Mouse (Mus musculus) kidney, postnatal 36 days (tissue): ENCODE data around the gene Agap2.
"Not testable (repeated sequence)": the region's sequence is repeated elsewhere in the genome, so short reads cannot be mapped to it uniquely, and the experiment has no call there.

ENCODE experiments used
- DNase-seq, 2 experiments: peaks; one replicate each; pipeline ENCODE4 v3.0.0; 2021 to 2022; ENCODE audit warnings: mixed read lengths in 2 of 2

Gene Agap2

GRCm38 (mm10) chr10:127059968-127060916 lies 14.8 kb upstream of the Agap2 start, which contains the start of gene March9:
March9 (minus strand) TSS chr10:127060184.
- peak; percentile 88 to 91 for DNase-seq

- DNase-seq, result no peak
These were observed 14.0 kb upstream of the Agap2 start for GRCm38 (mm10) chr10:127061085-127061484.

GRCm38 (mm10) chr10:127061513-127061912 lies 13.6 kb upstream of the Agap2 start:
- DNase-seq, result no peak

- DNase-seq, result not testable (repeated sequence)
These were observed 13.0 kb upstream of the Agap2 start for GRCm38 (mm10) chr10:127062101-127062500.

DNA sequence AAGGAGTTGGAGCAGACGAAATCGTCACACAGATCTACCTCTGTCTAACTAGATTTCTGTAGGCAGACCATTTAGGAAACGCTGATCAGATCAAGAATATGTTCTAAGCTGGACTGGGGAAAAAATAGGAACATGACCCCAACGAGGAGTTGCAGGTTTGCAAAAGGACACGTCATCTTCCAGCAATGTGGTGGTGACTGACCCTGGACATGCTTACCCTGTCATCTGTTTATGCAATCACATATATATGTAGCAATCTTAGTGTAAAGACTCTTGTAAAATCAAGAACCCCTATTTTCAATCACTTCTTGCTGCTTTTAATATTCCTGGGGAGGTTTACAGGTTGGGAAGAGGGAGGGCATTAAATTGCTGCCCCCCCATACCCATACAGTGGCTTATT lies 12.6 kb upstream of the Agap2 start:
- no peak for DNase-seq

DNA sequence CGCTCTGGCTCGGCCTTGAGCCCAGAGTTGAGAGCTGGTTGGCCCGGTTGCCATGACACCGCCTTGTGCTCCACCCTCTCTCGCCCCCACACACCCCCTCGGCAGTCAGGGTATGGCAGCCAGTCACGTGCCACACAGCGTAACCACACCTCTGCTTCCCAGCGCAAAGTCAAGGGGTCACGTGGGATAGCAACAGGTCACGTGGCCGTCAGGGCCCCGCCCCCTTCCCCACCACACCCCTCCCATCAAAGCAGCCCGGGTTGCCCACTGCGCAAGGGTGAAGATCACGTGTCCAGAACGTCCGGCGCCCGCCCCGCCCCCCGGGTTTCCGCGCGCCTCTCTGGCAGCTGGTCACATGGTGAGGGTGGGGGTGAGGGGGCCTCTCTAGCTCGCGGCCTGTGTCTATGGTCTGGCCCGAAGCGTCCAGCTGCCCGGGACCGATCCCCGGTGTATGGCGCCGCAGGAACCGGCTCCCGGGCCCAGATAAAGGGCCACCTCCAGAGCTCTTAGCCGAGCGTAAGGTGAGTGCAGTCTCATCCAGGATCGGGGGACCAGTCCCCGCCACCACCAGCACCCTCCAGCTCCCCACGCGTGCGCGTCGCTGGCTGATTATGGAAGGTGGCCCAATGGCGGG lies 11.7 kb upstream of the Agap2 start, which contains the start of gene Cdk4:
Cdk4 (plus strand) TSS at position 296 of the 634 bp plus-strand sequence.
- DNase-seq, result peak; percentile 99 to 100

GRCm38 (mm10) chr10:127063913-127064870 lies 10.9 kb upstream of the Agap2 start:
- no peak for DNase-seq

DNA sequence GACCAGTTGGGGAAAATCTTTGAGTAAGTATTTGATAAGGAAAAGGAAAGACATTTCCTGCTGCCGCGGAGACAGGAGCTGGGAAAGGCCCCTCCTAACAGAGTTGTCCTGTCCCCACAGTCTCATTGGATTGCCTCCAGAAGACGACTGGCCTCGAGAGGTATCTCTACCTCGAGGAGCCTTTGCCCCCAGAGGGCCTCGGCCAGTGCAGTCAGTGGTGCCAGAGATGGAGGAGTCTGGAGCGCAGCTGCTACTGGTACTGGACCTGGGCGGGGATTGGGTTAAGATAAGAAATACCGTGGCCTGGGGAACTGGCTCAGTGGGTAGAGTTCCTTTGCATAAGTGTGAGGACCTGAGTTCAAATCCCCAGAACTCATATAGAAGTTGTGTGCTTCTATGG lies 9.1 kb upstream of the Agap2 start:
- peak in 1 of 2 experiments; percentile 44 for DNase-seq

- no peak for DNase-seq
These were observed 8.5 kb upstream of the Agap2 start for GRCm38 (mm10) chr10:127066519-127067018.

DNA sequence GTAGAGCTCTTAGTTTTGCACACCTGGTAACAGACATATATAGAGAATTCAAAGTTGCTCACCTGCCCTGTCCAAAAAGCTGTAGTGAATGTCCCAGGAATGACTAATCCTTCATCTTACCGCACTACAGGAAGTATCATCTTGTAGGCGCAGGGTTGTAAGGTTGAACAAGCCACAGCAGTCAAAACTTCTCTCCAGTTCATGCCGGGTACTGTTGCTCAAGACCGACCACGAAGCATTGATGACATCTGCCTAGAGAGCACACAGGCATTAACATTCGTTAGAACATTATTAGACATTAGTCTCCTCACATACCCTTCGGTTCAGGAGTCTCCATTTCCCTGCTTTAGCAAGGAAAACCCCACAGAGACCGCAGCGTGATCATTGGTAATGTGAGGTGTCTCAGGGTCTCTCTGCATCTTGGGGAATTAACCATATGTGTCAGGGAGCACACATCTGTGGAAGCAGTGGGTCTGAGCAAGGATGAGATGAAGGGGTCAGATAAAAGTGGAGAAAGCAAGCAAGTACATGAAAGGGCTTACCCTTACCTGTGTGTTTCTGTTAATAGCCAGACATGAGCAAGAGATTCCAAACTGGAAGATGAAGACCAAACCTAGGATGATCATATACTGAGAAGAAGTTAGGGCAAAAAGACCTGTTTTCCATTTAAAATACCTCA lies 6.6 kb upstream of the Agap2 start:
- no peak for DNase-seq

DNA sequence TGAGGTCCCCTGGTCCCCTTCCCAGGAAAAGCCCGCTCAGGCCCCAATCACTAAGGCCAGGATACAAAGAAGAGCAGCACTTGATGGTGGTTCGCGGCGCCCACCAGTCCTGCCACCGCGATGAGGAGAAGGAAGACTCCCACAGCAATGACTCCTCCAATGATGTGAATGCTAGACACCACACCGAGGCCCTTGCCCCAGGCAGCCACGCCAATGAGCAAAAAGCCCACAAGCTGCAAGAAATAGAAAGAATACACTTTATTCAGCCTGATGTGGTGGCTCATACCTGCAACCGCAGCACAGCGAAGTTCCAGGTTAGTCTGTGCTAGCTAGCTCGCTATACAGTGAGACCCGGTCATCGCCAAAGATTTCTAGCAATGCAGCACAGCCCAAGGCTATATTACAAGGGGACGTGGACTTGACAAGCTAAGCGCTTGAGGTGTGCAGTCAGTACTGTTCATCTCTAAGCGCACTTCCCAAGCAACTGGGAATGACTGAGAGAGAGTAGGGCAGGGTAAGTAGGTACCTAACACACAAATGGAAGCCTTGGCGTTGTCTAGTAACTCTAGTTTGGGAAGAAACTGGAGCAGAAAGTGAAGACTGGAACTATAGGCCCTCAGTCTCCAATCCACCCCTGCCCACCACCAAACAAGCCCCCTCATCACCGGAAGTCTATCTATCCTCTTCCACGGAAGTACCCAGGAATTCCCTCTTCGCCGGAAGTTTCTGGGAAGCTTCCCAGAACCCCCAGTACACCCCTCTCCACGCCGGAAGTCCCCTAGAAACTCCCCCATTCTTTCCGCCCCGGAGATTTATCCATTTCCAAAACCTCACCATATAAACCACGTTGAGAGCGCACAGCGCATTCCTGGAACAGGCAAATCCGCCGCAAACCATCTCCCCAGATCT lies 5.5 kb upstream of the Agap2 start:
- DNase-seq, result no peak

- peak; percentile 94 to 99 for DNase-seq
These were observed 4.6 kb upstream of the Agap2 start, which contains the start of gene Tspan31 for GRCm38 (mm10) chr10:127070190-127071121. Tspan31 (minus strand) TSS chr10:127070264.

DNA sequence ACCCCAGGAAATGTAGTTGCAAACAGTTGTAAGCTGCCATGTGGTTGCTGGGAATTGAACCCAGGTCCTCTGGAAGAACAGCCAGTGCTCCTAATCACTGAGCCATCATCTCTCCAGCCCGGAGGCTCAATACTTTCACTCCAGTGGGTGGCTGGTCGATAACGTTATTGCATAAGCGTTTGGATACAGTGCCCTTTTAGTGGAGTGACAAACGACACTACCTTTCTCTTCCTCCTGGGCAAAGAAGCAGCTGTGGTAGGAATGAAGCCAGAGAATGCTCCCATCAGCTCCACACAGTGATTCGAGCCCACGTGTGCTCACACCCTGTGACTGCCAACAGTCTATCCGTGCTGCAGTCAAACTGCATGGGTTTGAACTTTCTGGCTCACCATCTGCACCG lies 3.9 kb upstream of the Agap2 start:
- DNase-seq, result no peak

- not testable (repeated sequence) for DNase-seq
These were observed 2.8 kb upstream of the Agap2 start for GRCm38 (mm10) chr10:127072270-127072669.

DNA sequence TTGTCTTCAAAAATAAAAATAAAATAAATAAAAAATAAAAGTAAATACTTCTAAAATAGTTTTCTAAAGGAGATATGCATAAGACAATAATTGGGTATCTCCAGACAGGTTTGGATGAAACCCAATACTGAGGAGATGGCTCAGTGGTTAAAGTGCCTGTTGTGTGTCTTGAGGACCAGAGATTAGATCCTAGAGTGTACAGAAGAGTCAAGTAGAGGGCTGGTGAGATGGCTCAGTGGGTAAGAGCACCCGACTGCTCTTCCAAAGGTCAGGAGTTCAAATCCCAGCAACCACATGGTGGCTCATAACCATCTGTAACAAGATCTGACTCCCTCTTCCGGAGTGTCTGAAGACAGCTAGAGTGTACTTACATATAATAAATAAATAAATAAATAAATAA lies 2.1 kb upstream of the Agap2 start:
- not testable (repeated sequence) for DNase-seq

DNA sequence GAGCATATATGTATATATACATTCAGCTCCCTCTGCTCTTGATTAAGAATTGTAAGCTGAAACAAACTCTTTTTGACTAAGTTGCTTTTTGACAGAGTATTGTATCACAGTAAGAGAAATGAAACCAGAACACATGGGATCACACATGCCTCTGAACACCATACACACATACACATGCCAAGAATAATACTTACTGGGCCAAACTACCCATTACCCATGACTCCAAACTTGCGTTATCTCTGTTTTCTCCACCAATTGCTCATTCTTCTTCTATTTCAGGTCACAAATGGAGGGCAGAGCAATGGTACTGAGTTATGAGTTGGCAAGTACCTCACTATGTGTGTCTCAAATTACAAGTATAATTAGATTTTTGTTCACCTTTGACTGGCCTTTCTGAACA lies 1.1 kb upstream of the Agap2 start:
- DNase-seq, result no peak

GRCm38 (mm10) chr10:127075651-127076050 lies 567 bp downstream of the Agap2 start:
- no peak for DNase-seq

- no peak for DNase-seq
These were observed 998 bp downstream of the Agap2 start for GRCm38 (mm10) chr10:127076082-127076481.

DNA sequence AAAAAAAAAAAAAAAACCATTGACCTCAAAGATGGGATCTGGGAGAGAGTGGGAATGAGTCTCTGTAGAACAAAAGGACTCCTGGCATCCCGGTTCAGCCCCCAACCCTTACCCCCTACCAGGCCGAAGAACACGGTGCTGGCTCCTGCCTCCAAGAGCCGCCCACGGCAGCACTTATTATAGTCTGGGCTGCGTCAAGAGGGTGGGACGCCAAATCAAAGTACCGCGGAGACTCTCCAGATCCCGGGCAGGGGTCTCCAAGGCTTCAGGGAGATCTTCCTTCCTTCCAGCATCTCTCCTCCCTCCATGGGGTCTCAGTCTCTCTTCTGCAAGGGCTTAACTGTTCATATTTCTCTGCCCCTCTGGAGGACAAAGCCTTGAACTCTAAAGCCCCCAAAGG lies 2.4 kb downstream of the Agap2 start:
- DNase-seq, result no peak
